ENCODE assay signal across 20 mouse cellular contexts in genomic region chr2:51563240-51563639, GRCm38 (mm10).
DNase-seq lines count a peak whose midpoint lies in the region; ATAC-seq and TF ChIP-seq lines count a peak whose summit lies in the region.
"Had no signal": no experiment of that assay in that cellular context is flagged by ENCODE, and none has a peak within 500 bp of the region (broad histone marks: within the 10 kb centered on the region; RNA-seq: fewer than 3 reads in every experiment).

No protein-coding gene starts in this region.

- H3K4me3 ChIP-seq in lung, embryonic 14.5 days (ENCODE audit: low read depth, low read length), result no peak overlapping the region
- no peak overlapping the region for H3K4me3 ChIP-seq in embryonic facial prominence, embryonic 11.5 days (ENCODE audit: low read depth, low read length)
- H3K4me3 ChIP-seq in limb, embryonic 11.5 days (ENCODE audit: low read depth, low read length), result no peak overlapping the region
- H3K4me3 ChIP-seq: forebrain, embryonic 12.5 days; neural tube, embryonic 12.5 days had no signal

- no peak overlapping the region for H3K4me2 ChIP-seq in lung, embryonic 14.5 days
- H3K4me2 ChIP-seq in embryonic facial prominence, embryonic 11.5 days (ENCODE audit: low read depth, low read length), result no peak overlapping the region
- no peak overlapping the region for H3K4me2 ChIP-seq in limb, embryonic 11.5 days (ENCODE audit: low read depth, severe bottlenecking)
- H3K4me2 ChIP-seq: forebrain, embryonic 12.5 days; midbrain, embryonic 11.5 days; neural tube, embryonic 12.5 days had no signal

- H3K4me1 ChIP-seq in lung, embryonic 14.5 days (ENCODE audit: insufficient read depth), result no peaks in the 10 kb centered on the region
- H3K4me1 ChIP-seq in embryonic facial prominence, embryonic 11.5 days (ENCODE audit: control insufficient read depth, insufficient read depth, low read length), result no peaks in the 10 kb centered on the region
- H3K4me1 ChIP-seq in limb, embryonic 11.5 days (ENCODE audit: control insufficient read depth, insufficient read depth, low read length), result peaks cover 10% of the 10 kb centered on the region
- H3K4me1 ChIP-seq: forebrain, embryonic 12.5 days; neural tube, embryonic 12.5 days had no signal

- no peaks in the 10 kb centered on the region for H3K36me3 ChIP-seq in lung, embryonic 14.5 days (ENCODE audit: insufficient read depth)
- no peaks in the 10 kb centered on the region for H3K36me3 ChIP-seq in embryonic facial prominence, embryonic 11.5 days (replicated peaks; ENCODE audit: control insufficient read depth, insufficient read depth, low read depth, low read length)
- H3K36me3 ChIP-seq in limb, embryonic 11.5 days (ENCODE audit: control insufficient read depth, insufficient read depth, low read length), result no peaks in the 10 kb centered on the region
- H3K36me3 ChIP-seq: forebrain, embryonic 12.5 days; neural tube, embryonic 12.5 days had no signal

- no peak overlapping the region; the same call in 1 of the 2 replicates for H3K27ac ChIP-seq in lung, embryonic 14.5 days (ENCODE audit: low read depth)
- H3K27ac ChIP-seq in embryonic facial prominence, embryonic 11.5 days (replicated peaks; ENCODE audit: low read depth, low read length), result no peak overlapping the region
- 0 out of 2 replicates have a peak overlapping the region, but pooled peaks have one; percentile 14 for H3K27ac ChIP-seq in limb, embryonic 11.5 days (replicated peaks; ENCODE audit: low read depth, low read length)
- H3K27ac ChIP-seq: forebrain, embryonic 12.5 days; macrophage; neural tube, embryonic 12.5 days; stomach, postnatal 0 days had no signal

- DNase-seq in heart, postnatal 14 days, result peak; percentile 1 to 5
- DNase-seq in heart, postnatal 25 days (ENCODE audit: low spot score), result no peak
- peak; percentile 56 for DNase-seq in lung, embryonic 14.5 days
- no peak for DNase-seq in lung, postnatal 25 days (ENCODE audit: low spot score)
- DNase-seq in embryonic facial prominence, embryonic 11.5 days (ENCODE audit: low spot score), result peak; percentile 73
- no peak for DNase-seq in limb, embryonic 11.5 days (ENCODE audit: low spot score)
- DNase-seq in urinary bladder, postnatal 4 days (ENCODE audit: low spot score in 2 of 2), result no peak
- DNase-seq in urinary bladder, postnatal 36 days (ENCODE audit: low spot score in 2 of 2), result no peak
- DNase-seq: adrenal gland, postnatal 25 days; cerebellum, adult 18-20 months; gastrocnemius, postnatal 25 days; right cerebral cortex, postnatal 14 days had no signal

- no peak overlapping the region for H3K9ac ChIP-seq in lung, embryonic 14.5 days
- no peak overlapping the region for H3K9ac ChIP-seq in embryonic facial prominence, embryonic 11.5 days (replicated peaks; ENCODE audit: low read length)
- no peak overlapping the region for H3K9ac ChIP-seq in limb, embryonic 11.5 days (ENCODE audit: low read length)
- H3K9ac ChIP-seq: forebrain, embryonic 12.5 days; neural tube, embryonic 12.5 days had no signal

- ATAC-seq in lung, embryonic 14.5 days (ENCODE audit: insufficient read depth), result no peak
- no peak for ATAC-seq in embryonic facial prominence, embryonic 11.5 days (replicated peaks; ENCODE audit: insufficient number of reproducible peaks, low FRiP score, low TSS enrichment, low read depth)
- ATAC-seq in limb, embryonic 11.5 days (ENCODE audit: insufficient number of reproducible peaks, low FRiP score, low TSS enrichment, low read depth), result no peak
- ATAC-seq: activated CD4-positive, CD25-positive, alpha-beta regulatory T cell, adult 4 months; hindbrain, embryonic 16.5 days; Patski had no signal

- intact Hi-C loops in heart, postnatal 14 days (cut with DNase I), result no loop called here
- intact Hi-C loops in heart, postnatal 25 days (cut with DNase I), result no loop called here

- TF ChIP-seq CTCF in lung, embryonic 14.5 days (IDR thresholded peaks at IDR 0.05; ENCODE audit: low read depth), result no peak

- no peaks in the 10 kb centered on the region for H3K27me3 ChIP-seq in lung, embryonic 14.5 days (ENCODE audit: insufficient read depth, low read length)
- H3K27me3 ChIP-seq in embryonic facial prominence, embryonic 11.5 days (ENCODE audit: control insufficient read depth, insufficient read depth, low read length), result no peaks in the 10 kb centered on the region
- no peaks in the 10 kb centered on the region for H3K27me3 ChIP-seq in limb, embryonic 11.5 days (ENCODE audit: control insufficient read depth, insufficient read depth, low read length)
- H3K27me3 ChIP-seq: forebrain, embryonic 12.5 days; neural tube, embryonic 12.5 days; Patski had no signal

- H3K9me3 ChIP-seq in lung, embryonic 14.5 days (ENCODE audit: low read depth, low read length), result no peaks in the 10 kb centered on the region
- H3K9me3 ChIP-seq in embryonic facial prominence, embryonic 11.5 days (replicated peaks; ENCODE audit: control insufficient read depth, low read length), result no peaks in the 10 kb centered on the region
- H3K9me3 ChIP-seq in limb, embryonic 11.5 days (ENCODE audit: control insufficient read depth, low read length), result no peaks in the 10 kb centered on the region
- H3K9me3 ChIP-seq: forebrain, embryonic 12.5 days; neural tube, embryonic 12.5 days had no signal

- 67% methylated on average over 1 of the region's 1 CpGs for WGBS in lung, embryonic 14.5 days
- 41% methylated on average over 1 of the region's 1 CpGs for WGBS in embryonic facial prominence, embryonic 11.5 days
- WGBS in limb, embryonic 11.5 days, result 82% methylated on average over 1 of the region's 1 CpGs

Comparison
In these comparisons a context has a peak if more than half of its experiments do, and no peak if none do; other contexts are left out.
1. DNase-seq: peak in heart, postnatal 14 days (2 of 2), lung, embryonic 14.5 days (single experiment) and embryonic facial prominence, embryonic 11.5 days (single experiment); none in heart, postnatal 25 days (single experiment), lung, postnatal 25 days (single experiment), limb, embryonic 11.5 days (single experiment), urinary bladder, postnatal 4 days (0 of 2) and urinary bladder, postnatal 36 days (0 of 2).